Mouse (Mus musculus): ENCODE data around the gene Ccdc78.

- no peak for TF ChIP-seq HCFC1 (IDR thresholded peaks at IDR 0.05; ENCODE audit: low read depth, low read length)
- TF ChIP-seq CTCF (IDR thresholded peaks at IDR 0.05 in 2 of 3, conservative IDR thresholded peaks at IDR 0.05 in 1 of 3; ENCODE audit: control insufficient read depth in 1 of 3, insufficient read depth in 1 of 3, low read depth in 2 of 3, low read length in 3 of 3, poor library complexity in 1 of 3, severe bottlenecking in 1 of 3), result no peak
- no peak for TF ChIP-seq EP300 (IDR thresholded peaks at IDR 0.05; ENCODE audit: low read depth in 1 of 2, low read length in 2 of 2)
- TF ChIP-seq E2F4 (IDR thresholded peaks at IDR 0.05; ENCODE audit: borderline replicate concordance, low read depth, low read length), result no peak
- no peak for TF ChIP-seq TCF12 (IDR thresholded peaks at IDR 0.05; ENCODE audit: low read depth, low read length)
- no peak for TF ChIP-seq UBTF (IDR thresholded peaks at IDR 0.05; ENCODE audit: borderline replicate concordance, insufficient read depth, low read depth, low read length)
- TF ChIP-seq POLR2A (IDR thresholded peaks at IDR 0.05; ENCODE audit: control insufficient read depth in 1 of 2, insufficient read depth in 1 of 2, low read depth in 1 of 2, low read length in 2 of 2, poor library complexity in 1 of 2), result no peak
- TF ChIP-seq SIN3A (IDR thresholded peaks at IDR 0.05; ENCODE audit: low read length), result no peak
Measured at GRCm38 (mm10) chr17:25743831-25744230, 42.5 kb upstream of the Ccdc78 start.

Measured in MEL (cell line).